Mouse (Mus musculus) spleen, postnatal 4 days (tissue): ENCODE data around the gene Klhl35.
A peak's percentile ranks its signal among the peaks of the same experiment; 100 is the strongest.

ENCODE experiments used
- DNase-seq, 2 experiments: peaks; one replicate each; pipeline ENCODE4 v3.0.0; 2022; ENCODE audit warnings: low spot score in 2 of 2

Gene Klhl35

DNA sequence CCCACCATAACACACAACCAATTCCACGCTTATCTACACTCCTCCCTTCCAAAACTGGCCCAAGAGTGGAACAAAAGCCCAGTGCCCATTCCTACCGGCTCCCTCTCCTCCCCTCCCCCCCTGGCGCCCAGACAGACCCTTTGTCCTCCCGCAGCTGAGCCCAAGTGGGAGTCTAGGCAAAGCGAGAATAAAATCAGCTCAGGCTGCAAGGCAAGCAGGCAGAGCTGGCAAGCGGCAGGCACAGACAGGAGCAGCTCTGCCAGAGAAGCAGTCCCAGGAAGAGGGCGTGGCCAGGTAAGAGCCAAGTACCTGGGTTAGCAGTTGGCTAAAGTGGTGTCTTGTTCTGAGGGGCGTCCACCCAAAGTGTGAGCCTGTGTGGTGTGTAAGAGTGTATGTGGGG is at the start of gene Klhl35:
TSS of gene Klhl35 (plus strand) at position 194 of the 400 bp plus-strand sequence.
- DNase-seq = no peak

DNA sequence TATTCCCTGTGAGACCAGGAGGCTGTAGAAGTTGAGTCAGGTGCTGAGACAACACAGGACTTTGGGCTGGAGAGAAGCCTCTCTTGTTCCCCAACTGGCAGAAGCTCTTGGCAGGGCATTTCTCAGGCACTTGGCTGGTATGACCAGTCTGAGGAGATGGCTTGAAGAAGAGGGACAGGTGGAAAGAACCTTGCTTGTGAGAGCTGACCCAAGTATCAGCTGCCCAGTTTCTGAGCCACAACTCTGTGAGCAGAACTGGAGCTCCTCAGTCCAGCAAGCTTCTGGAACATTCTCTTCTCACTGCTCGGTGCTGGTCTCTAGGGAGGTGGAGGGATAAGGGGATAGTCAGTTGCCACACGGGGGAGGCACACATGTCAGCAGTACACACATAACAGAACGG is 46.5 kb upstream of the Klhl35 start:
- no peak for DNase-seq

DNA sequence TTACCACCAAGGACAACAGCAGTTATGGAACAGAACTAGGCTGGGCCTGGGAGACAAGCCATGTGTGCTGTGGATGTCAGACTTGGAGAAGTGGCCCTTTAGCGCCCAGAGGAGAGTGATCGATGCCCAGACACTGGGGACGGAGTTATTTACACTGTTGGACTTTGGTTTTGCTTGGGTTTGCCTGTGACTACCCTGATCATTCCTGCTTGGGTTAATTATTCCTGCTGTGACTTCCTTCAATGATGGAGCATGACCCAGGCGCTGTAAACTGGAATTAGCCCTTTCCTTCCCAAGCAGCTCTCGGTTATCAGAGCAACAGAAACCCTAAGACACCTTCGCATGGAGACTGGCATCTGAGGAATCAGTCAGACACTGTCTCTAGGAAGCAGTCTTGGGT is 44.8 kb upstream of the Klhl35 start:
- no peak for DNase-seq

DNA sequence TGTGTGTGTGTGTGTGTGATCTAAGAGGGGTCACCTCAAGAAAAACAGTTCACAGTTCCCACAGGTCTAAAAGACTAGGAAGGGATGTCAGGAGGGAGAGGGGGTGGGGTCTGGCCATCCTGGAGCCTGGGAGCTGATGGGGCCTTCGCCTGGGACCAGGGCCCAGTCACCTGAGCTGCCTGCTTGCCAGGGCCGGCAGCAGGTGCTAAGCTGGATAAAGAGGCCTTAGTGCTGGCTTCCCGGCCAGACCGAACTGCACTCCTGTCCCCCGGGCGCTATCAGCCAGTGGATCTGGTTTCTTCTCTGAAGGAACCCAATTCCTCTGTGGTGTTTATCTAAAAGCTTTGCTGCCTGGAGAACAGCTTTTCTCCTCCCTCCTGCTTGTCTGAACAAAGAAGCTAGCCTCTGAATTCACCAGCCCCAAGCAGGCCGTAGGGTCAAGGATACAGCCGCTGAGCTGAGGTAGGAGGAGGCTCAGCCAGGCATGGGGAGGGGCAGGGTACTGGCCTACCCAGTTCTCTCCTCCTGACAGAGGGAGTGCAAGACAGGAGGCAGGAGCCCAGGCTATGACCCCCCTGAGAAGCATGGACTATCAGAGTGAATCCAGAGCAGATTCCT is 41.2 kb upstream of the Klhl35 start:
- no peak for DNase-seq

DNA sequence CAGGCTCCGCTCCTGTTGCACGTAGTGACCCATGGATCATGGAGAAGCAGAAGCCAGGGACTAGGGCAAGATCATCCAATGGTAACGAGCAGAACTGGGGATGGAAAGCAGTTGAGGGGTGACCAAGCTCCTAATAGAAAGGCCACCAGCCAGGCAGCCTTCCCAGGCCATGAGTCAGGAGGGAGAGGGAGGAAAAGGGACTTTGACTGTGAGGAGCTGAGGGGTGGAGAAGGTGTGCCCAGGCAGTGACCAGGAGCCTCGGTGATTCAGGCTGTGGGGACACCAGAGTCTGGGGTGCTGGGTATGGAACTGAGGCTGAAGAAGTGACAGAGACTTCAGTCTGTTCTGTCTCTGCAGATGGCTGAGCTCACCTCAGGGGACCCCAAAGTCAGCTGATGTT is 40.1 kb upstream of the Klhl35 start:
- DNase-seq = no peak

DNA sequence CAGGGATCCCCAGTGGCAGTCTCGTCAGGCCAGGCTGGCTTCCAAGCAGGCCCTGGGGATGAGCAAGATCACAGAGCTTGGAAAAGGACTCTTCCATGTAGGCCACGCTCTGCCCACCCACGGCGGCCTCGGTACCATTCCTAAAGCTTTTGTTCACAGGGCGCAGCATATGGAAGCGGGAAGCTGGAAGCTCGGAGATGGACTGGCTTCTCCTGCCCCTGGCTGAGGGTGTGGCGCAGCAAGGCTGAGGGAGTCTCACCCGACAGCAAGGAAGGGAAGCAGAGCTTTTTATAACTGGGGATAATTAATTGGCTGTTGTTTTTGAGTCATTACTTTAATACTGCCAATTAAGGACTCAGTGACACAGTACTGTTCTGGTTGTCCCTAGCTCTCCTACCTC is 38.8 kb upstream of the Klhl35 start:
- DNase-seq = no peak

DNA sequence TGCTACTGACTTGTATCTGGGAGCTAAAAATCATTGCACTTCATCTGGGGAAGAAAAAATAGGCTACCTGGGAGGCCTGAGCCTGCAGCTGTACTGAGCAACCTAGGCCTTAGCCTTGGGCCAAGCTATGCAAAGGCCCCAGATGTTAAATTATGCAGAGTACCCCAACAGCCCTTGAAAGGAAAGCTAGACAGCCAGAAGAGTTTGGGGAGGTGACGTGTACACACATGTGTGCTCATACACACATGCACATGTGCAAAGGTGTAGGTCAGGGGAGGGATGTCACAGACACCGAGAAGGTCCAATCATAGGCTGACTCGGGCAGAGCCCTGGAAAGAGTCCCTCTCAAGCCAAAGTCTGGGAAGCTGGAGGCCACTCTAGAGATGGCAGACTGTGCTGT is 37.8 kb upstream of the Klhl35 start:
- DNase-seq = no peak

DNA sequence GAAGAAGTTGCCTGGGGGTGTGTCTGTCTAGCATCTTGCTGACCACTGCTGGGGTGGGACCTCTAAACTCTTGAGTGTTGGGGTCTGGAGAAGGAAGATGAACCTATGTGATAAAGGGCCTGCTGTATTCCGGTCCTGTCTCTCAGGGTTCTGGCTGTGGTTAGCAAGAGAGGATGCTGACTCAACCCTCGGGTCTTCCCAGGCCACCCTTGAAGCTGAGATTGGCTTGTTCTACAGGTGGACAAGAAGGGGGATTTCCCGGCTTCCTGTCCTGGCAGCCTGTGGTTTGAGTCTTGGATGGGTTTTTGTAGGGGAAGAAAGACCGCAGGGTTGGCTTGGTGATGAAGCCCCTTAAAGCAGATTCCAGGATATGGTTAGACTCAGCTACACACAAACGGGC is 37.0 kb upstream of the Klhl35 start:
- DNase-seq = no peak

DNA sequence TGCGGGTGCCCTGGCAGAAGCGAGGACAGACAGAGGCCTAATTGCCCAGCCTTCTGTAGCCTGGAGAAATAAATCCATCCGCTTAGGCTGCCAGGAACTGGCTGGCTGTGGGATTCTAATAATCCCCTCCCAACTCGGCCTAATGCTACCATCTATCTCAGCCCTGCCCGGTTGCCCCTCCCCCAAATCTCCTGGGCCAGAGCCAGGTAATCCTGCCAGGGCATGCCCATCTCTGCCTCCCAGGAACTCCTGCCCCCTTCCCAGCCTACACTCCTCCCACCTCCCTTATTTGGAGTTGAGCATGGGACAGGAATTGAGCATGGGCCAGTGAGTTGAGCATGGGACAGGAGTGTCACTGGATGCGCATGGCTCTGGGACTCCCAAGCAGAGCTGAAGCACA is 36.0 kb upstream of the Klhl35 start:
- no peak for DNase-seq

DNA sequence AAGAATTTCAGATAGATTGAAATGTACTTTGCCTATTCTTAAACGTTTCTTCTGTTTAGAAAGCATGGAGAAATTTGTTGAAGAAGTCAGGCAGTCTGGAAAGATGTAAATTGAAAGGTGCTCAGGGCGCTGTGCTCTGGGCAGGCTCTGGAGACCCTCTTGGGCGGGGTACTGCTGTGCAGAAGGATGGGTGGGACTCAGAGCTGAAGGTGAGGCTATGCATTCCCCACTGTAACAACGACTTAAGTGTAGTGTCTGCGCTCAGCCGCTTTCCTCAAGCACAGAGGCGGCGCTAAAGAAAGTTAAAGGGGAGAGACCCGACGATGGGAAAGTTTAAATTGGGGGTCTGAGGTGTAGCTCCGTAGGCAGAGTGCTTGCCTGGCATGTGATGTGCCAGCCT is 35.6 kb upstream of the Klhl35 start:
- no peak for DNase-seq

DNA sequence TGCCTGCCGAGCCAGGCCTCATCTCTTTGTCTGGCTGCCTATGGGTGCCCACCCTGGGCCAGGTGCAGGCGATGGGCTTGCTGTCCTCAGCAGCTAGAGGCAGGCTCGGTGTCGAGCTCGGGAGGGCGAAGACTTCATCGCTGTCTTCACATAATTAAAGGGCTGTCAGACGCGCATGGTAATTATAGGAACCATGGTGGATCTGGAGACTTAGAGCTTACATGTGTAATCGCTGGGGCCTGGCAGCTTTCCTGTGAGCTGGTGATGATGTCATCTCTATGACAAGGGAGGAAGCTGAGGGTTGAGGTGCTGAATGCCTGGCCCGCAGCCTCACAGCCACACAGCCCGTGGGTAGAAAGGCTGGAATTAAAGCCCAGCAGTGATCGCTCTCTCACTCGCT is 33.6 kb upstream of the Klhl35 start:
- no peak for DNase-seq

DNA sequence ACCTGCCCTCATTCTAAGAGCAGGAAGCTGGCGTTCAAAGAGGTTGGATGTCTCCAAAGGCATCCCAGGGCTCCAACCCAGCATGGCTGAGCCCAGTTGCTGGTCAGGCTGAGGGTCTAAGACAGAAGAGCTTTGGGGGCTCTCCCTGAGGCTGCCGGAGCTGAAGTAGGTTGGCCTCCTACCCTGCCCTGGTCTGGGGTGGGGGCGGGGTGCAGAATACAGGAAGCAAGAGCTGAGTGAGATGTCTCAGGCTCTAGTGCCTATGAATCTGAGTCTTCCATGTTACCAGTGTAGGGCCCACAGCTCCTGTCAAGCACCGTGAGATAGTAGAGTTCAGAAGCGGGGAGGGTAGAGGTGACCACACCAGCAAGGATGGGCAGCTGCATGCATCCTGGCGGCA is 32.9 kb upstream of the Klhl35 start:
- DNase-seq = no peak

DNA sequence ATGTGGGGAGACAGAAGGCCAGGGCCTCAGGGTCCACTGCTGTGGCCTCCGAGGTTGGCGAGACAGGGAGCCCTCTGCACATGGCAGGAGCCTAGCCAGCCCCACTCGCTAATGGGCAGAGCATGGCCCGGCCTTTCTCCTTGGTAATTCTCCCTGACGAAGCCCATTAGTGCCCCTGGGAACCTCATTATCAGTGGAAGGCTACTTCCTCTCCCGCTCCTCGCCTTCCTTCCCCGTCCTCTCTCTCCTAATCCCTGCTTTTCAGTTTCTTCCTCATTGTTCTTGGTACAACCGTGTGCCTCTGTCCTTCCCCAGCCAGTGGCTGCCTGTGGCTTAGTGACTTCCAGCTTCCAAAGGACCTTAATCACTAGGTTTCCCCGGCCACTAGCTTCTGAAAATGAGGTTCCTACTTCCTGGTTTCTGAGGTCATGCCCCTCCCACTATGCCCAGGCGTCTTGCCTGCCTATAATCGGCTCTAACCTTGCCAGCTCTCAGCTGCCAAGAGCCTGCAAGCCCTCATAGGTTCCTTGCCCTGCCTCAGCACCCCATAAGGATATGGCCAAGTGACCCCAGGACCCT is 31.0 kb upstream of the Klhl35 start:
- DNase-seq = peak in 1 of 2 experiments; percentile 27

DNA sequence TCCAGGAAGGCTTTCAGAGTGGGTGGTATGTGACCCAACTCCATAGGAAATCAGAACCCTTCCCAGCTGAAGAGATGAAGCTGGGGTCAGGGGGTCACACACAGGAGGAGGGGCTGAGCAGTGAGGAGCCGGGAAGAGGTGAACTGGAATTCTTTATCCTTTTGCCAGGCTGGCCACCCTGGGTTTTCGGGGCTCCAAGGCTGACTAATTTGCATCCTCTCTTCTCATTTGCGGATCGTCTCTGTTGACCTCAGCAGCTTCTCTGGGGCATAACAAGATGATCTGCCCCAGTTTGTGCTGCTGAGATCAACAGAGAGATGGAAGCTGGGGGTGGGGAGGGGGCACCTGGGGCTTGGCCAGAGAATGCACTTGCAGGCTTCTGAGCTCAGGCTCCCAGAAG is 29.3 kb upstream of the Klhl35 start:
- no peak for DNase-seq

DNA sequence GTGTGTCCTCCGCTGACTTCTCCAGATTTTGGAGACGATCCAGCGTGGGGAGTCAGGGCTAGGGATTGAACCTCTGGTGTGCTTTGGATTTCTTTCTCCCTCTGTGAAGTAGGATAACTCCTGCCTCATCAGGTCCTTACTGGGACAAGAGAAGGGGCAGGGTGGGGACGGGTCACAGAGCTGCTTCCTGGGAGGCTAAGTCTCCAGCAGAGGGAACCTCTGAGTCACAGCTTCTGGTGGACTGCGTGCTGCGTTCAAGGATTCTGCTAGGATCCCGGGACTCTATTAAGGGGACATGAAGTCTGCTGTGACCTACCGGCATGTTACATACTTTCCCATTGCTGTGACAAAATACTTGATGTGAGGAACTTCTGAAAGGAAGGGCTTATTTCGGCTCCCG is 26.9 kb upstream of the Klhl35 start:
- no peak for DNase-seq

DNA sequence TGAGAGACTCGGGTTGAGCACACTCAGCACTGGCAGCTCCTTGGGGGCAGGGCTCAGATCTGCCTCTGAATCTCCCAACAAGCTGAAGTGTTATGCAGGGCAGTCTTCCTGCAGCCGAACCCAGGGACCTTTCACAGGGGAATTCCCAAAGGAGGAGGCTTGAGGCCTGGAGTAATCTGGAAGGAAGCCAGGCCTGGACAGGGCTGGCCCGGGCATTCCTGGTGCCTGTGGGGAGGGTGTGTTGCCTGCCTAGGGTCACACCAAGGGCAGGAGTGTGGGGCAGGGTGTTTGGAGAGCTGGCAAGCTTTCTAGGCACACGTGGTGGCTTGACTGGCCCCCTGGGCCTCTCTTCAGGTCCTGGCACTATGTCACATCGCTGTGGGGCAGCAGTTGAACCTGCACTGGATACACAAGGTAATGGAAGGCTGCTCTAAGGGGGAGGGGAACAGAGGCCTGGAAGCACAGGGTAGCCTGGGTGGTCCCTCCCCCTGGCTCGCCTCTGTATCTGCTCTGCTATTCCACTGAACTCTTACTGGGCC is 24.2 kb upstream of the Klhl35 start:
- DNase-seq = no peak

DNA sequence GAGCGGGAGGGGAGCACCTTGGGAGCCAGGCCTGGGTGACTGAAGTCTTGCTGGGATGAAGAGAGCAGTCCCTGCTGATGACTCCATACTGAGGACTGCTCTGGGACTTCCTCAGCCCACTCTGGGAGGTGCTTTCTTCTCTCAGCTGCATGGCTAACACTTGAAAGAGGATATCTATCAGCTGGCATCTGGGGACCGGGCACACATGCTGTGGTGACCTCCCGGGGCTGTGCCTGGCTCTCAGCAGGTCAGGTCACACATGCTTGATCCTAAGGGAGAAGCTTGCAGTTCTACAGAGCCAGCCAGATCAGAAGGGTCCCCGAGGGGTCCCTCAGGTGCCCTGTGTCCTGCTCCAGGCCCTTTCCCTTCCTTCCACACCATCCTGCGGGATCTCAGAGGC is 22.6 kb upstream of the Klhl35 start:
- DNase-seq = no peak

DNA sequence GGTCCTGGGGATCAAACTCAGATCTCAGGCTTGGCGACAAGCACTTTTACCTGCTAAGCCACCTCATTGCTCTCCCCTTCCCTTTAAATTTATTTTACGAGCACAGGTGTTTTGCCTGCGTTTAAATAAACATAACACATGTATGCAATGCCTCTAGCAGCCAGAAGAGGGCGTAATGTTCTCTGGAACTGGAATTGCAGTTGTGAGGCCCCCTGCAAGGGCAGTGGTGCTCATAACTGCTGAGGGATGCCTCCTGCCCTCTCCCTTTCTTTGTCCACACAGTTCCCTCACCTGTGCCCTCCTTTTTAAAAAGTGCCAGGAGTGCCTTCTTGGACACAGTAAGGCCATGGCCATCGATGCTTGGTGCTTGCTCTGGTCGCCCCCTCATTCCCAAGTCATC is 21.8 kb upstream of the Klhl35 start:
- no peak for DNase-seq

DNA sequence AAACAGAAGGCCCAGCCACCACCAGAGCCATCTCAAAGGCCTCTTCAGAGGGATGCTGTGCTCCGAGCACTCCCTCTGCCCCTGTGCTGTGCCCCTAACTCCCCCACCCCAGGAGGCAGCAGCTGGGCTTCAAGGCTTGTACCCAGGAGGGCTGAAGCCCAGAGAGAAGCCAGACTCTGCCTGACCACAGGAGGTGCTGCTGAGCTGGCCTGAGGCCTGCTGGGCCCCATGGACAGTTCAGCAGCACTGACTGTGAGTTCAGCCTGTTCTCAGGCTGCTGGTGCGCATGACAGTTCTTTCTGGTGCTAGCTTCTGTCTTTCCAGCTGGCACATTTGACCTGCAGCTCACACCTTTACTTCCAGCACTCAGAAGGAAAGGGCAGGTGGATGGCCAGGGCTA is 20.0 kb upstream of the Klhl35 start:
- DNase-seq = no peak

DNA sequence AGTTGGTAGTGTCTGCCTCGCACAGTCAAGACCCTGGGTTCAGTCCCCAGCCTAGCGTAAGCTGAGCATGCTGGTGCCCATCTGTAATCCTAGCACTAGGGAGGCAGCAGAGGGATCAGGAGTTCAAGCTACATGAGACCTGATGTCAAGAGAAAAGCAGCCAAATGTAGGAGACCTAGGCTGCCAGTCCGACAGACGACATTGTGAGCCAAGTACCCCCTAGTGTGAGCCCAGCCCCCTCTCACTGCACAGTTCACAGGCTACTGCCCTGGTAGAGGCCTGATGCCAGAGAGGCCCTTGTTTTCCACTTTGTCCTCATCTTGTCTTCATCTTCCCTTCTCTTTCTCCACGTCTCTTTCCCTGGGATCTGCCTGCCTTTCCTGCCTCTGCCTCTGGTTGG is 18.5 kb upstream of the Klhl35 start:
- no peak for DNase-seq

DNA sequence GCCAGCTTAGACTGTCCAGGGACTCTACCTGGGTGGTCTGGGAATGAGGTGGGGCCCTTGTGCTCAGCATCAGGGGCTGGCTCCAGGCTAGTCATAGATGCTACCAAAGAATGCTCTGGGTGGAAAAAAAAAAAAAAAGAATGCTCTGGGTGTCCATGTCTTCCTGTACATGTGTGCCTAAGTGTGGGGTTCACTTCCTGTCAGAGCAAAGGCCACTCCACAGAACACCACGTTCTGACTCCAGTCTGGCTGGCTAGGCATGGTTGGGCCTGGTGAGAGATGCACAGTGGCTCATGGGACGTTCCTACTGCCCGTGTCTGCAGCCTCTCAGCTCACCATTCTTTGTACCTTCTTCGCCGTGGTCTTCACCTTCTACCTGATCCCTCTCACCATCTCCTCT is 17.2 kb upstream of the Klhl35 start:
- no peak for DNase-seq

DNA sequence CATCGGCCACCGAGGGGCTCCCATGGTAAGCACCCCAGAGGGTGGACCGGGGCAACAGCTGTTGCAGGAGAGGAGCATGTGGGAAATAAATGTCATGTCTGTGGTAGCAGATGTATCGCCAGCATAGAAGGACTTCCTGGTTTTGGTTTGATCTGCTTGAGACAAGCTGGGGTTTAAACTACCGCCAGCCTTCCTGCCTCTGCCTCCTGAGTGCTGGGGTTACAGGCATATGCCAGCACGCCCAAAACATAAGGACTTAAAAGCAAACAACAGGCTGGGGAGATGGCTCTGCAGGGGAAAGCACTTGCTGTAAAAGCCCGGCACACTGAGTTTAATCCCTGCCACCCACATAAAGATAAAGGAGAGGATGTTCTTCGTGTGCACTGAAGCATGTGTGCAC is 16.7 kb upstream of the Klhl35 start:
- no peak for DNase-seq

DNA sequence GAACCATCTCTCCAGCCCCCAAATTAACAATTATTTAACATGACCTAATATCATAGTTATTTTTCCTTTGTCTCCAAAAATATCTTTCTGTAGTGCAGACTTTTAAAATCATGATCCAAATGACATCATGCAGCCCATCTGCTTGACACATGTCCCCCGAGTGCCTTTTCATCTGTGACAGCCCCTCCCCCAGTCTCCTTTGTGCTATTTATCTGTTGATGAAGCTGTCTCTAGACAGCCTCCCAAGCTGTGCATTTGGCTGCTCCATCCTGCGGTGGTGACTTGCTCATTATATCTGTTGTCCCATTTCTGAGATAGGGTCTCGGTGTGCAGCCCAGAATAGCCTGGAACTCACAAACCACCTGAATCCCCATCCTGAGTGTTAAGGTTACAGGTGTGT is 16.1 kb upstream of the Klhl35 start:
- DNase-seq = no peak

DNA sequence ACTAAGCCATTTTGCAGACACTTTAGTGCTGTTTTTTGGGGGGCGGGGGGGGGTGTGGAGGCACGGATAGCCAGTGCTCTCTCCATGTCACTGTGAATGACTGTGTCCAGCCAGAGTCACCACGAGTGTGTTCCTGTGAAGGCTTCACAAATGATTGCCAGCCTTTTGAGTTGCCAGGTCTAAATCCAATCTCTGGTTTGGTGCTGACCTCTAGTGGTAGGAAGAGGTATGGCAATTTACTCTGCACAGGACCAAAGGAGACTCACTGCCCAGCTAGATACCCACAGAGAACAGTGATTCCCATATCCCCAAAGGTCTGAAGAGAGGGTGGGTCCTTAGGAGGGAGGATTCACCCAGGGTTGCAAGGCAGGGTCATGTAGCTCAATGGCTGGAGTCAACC is 15.1 kb upstream of the Klhl35 start:
- peak; percentile 58 to 79 for DNase-seq
